Mouse (Mus musculus): ENCODE results near the gene Ccnd3.

DNA sequence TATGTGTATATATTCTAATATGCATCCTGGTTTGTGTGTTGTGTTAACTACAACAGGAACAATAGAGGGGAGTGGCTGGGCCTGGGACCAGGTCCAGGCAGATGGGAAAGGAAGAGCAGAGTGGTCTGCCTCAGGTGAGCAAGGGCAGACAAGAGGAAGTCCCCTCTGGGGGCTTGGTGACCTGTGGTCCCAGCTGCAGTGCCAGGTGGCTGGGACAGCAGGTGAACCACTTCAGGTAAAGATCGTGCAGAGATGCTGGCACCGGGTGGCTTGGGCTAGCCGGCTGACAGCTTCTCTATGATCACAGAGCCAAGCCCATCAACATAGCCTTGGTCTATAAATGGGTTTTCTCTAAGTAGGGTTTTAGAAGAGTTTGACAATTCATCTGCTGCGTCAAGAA lies 34.7 kb upstream of the Ccnd3 start:
- TF ChIP-seq CTCF (IDR thresholded peaks at IDR 0.05; ENCODE audit: borderline replicate concordance, extremely low read depth, insufficient read depth, insufficient read length) (no peak), POLR2A (IDR thresholded peaks at IDR 0.05; ENCODE audit: borderline replicate concordance, extremely low read depth, insufficient read depth, insufficient read length, poor library complexity, severe bottlenecking) (no peak)

Data from brain, embryonic 14.5 days (tissue).